ENCODE assay signal across 9 mouse cellular contexts in genomic region chr6:141381473-141381872, GRCm38 (mm10).
DNase-seq lines count a peak whose midpoint lies in the region; ATAC-seq lines count a peak whose summit lies in the region.
"Had no signal": no experiment of that assay in that cellular context is flagged by ENCODE, and none has a peak within 500 bp of the region (broad histone marks: within the 10 kb centered on the region; RNA-seq: fewer than 3 reads in every experiment).

No protein-coding gene starts in this region.

- H3K9ac ChIP-seq in forebrain, embryonic 12.5 days, result no peak overlapping the region
- H3K9ac ChIP-seq in hindbrain, embryonic 16.5 days (ENCODE audit: low read depth, low read length), result no peak overlapping the region
- H3K9ac ChIP-seq in liver, embryonic 15.5 days, result no peak overlapping the region

- peaks cover 10% of the 10 kb centered on the region for H3K4me1 ChIP-seq in forebrain, embryonic 12.5 days
- H3K4me1 ChIP-seq in hindbrain, embryonic 16.5 days (ENCODE audit: control insufficient read depth, insufficient read depth, low read depth, low read length), result peaks cover 6% of the 10 kb centered on the region
- no peaks in the 10 kb centered on the region for H3K4me1 ChIP-seq in liver, embryonic 15.5 days (replicated peaks)

- peak; percentile 57 for DNase-seq in MN1 (ENCODE audit: low spot score)
- DNase-seq in spleen, postnatal 36 days (ENCODE audit: low spot score in 2 of 2), result no peak
- DNase-seq in right cerebral cortex, postnatal 25 days, result no peak

- no peaks in the 10 kb centered on the region for H3K9me3 ChIP-seq in forebrain, embryonic 12.5 days
- H3K9me3 ChIP-seq in hindbrain, embryonic 16.5 days (ENCODE audit: control insufficient read depth, low read length), result no peaks in the 10 kb centered on the region
- H3K9me3 ChIP-seq in liver, embryonic 15.5 days (replicated peaks), result no peaks in the 10 kb centered on the region

- no peak overlapping the region for H3K27ac ChIP-seq in forebrain, embryonic 12.5 days
- H3K27ac ChIP-seq in hindbrain, embryonic 16.5 days (ENCODE audit: low read depth, low read length), result peak overlapping the region; percentile 29; the same call in 1 of the 2 replicates
- no peak overlapping the region for H3K27ac ChIP-seq in liver, embryonic 15.5 days (replicated peaks)

- WGBS in forebrain, embryonic 12.5 days, result 79% methylated on average over 8 of the region's 8 CpGs
- WGBS in hindbrain, embryonic 16.5 days, result 50% methylated on average over 8 of the region's 8 CpGs
- WGBS in liver, embryonic 15.5 days (ENCODE audit: insufficient replicate concordance), result 57% methylated on average over 8 of the region's 8 CpGs

- ATAC-seq in forebrain, embryonic 12.5 days (ENCODE audit: low FRiP score), result peak; percentile 49; the same call in 1 of the 2 replicates
- peak; percentile 46 for ATAC-seq in hindbrain, embryonic 16.5 days
- peak; percentile 54 for ATAC-seq in liver, embryonic 15.5 days (ENCODE audit: insufficient read depth)
- no peak for ATAC-seq in megakaryocyte progenitor cell, adult 5-6 weeks (replicated peaks; ENCODE audit: poor library complexity)
- no peak for ATAC-seq in activated CD4-positive, CD25-positive, alpha-beta regulatory T cell, adult 4 months

- no peaks in the 10 kb centered on the region for H3K27me3 ChIP-seq in forebrain, embryonic 12.5 days
- H3K27me3 ChIP-seq in hindbrain, embryonic 16.5 days (replicated peaks; ENCODE audit: control insufficient read depth, insufficient read depth, low read length), result no peaks in the 10 kb centered on the region
- no peaks in the 10 kb centered on the region for H3K27me3 ChIP-seq in liver, embryonic 15.5 days

- H3K4me2 ChIP-seq in forebrain, embryonic 12.5 days, result no peak overlapping the region
- peak overlapping the region; percentile 24; the same call in 1 of the 2 replicates for H3K4me2 ChIP-seq in hindbrain, embryonic 16.5 days (ENCODE audit: low read length)
- H3K4me2 ChIP-seq in liver, embryonic 15.5 days, result 0 out of 2 replicates have a peak overlapping the region, but pooled peaks have one; percentile 7

- H3K4me3 ChIP-seq in forebrain, embryonic 12.5 days (replicated peaks), result no peak overlapping the region
- no peak overlapping the region for H3K4me3 ChIP-seq in hindbrain, embryonic 16.5 days (ENCODE audit: low read length)
- H3K4me3 ChIP-seq in liver, embryonic 15.5 days (replicated peaks), result no peak overlapping the region

- no peaks in the 10 kb centered on the region for H3K36me3 ChIP-seq in forebrain, embryonic 12.5 days (replicated peaks)
- H3K36me3 ChIP-seq in hindbrain, embryonic 16.5 days (ENCODE audit: control insufficient read depth, insufficient read depth, low read length), result no peaks in the 10 kb centered on the region
- no peaks in the 10 kb centered on the region for H3K36me3 ChIP-seq in liver, embryonic 15.5 days (replicated peaks)
- H3K36me3 ChIP-seq: G1E had no signal

Comparison
In these comparisons a context has a peak if more than half of its experiments do, and no peak if none do; other contexts are left out.
1. ATAC-seq: peak in forebrain, embryonic 12.5 days (single experiment), hindbrain, embryonic 16.5 days (single experiment) and liver, embryonic 15.5 days (single experiment); none in megakaryocyte progenitor cell, adult 5-6 weeks (single experiment) and activated CD4-positive, CD25-positive, alpha-beta regulatory T cell, adult 4 months (single experiment).